Mouse (Mus musculus) large intestine, adult 2 months (tissue): Measurements from ENCODE around the gene Gm20388. TPM values are rescaled to one million over a fixed set of nuclear protein-coding genes. Genes with fewer than 3 reads are reported as not detected.

Experiments used
- DNase-seq: peaks from one replicate; pipeline ENCODE4 v3.0.0-alpha.2; 2012; ENCODE audit warnings: low read depth, low spot score
- WGBS: fragments of 180-500 bp; shearing (Covaris S2); methylation state at CpG from one replicate; pipeline ENCODE4 v1.1.7; 2018; 5-methylcytosine and 5-hydroxymethylcytosine counted together
- polyA plus RNA-seq: library from polyadenylated mRNA; depleted of rRNA; stranded (reverse); fragments of >200 nt; gene quantifications from 2 replicates; pipeline ENCODE4 v1.2.3, GENCODE M21; 2012

Gm20388 gene
- polyA plus RNA-seq, 1 experiment = 31.5 TPM

- 23% methylated on average over 8 of the region's 8 CpGs for WGBS
- no peak for DNase-seq
Measured at GRCm38 (mm10) chr8:123781256-123781655, 3870.6 kb downstream of the Gm20388 start.

DNA sequence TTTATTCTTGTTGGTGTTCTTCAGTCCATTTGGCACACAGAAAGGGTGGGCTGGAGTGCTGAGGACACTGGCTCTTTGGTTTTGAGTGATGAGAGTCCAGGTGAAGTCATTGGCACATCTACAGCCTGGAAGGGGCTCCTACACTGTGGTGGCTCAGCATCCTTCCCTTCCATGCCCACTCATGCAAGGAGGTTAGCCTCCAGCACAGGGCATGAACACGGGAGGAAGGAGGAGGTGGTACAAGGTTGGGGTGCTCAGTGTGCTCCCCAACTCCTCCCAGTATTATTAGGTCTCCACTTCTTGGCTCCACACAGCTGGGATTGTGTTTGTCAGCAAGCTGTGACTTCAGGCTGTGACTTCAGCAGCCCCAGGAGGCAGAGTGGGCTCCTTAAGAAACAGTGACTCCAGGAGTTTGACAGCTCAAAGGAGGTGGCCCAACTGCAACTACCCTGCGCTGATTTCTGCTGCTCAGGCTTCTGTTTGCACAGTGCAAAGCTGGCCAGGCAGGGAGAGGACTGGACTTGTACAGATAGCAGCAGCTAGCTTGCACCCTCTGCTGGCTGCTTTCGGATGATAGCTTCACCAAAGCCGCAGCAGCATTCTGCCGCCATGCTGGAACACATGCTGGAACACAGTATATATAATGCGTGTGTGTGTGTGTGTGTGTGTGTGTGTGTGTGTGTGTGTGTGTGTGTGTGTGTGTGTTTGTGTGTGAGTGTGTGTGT is 3873.0 kb downstream of the Gm20388 start:
- WGBS = 3% methylated on average over 6 of the region's 6 CpGs
- no peak for DNase-seq

GRCm38 (mm10) chr8:123786166-123786565 is 3875.5 kb downstream of the Gm20388 start:
- DNase-seq = no peak
- 55% methylated on average over 6 of the region's 6 CpGs for WGBS

GRCm38 (mm10) chr8:123786644-123787043 is 3876.0 kb downstream of the Gm20388 start:
- 81% methylated on average over 6 of the region's 6 CpGs for WGBS
- DNase-seq = no peak

- no peak for DNase-seq
- 19% methylated on average over 21 of the region's 21 CpGs for WGBS
Measured at GRCm38 (mm10) chr8:123787254-123787897, 3876.7 kb downstream of the Gm20388 start.

GRCm38 (mm10) chr8:123788416-123789170 is 3878.0 kb downstream of the Gm20388 start:
- WGBS = 30% methylated on average over 14 of the region's 14 CpGs
- no peak for DNase-seq

- DNase-seq = no peak
- WGBS = 74% methylated on average over 9 of the region's 9 CpGs
Measured at GRCm38 (mm10) chr8:123789461-123789860, 3878.8 kb downstream of the Gm20388 start.

DNA sequence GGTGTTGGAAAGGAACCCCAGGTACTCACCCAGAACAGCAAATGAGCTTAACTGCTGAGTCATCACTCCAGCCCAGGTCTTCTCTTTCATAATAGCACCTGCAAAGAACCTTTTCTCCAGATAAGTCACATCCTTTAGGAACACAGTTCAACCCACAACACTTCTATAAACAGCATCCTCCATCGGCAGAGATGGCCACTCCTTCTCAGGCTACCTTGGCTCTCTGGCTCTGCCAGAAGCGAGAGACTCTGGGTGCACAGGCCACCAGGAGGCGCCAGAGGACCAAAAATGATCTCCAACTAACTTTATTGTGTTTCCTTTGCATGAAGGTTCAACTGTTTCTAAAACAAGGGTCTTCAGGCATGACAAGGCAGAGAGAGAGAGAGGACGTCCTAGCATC is 3879.3 kb downstream of the Gm20388 start:
- WGBS = 0% methylated on average over 4 of the region's 4 CpGs
- DNase-seq = peak; percentile 71

DNA sequence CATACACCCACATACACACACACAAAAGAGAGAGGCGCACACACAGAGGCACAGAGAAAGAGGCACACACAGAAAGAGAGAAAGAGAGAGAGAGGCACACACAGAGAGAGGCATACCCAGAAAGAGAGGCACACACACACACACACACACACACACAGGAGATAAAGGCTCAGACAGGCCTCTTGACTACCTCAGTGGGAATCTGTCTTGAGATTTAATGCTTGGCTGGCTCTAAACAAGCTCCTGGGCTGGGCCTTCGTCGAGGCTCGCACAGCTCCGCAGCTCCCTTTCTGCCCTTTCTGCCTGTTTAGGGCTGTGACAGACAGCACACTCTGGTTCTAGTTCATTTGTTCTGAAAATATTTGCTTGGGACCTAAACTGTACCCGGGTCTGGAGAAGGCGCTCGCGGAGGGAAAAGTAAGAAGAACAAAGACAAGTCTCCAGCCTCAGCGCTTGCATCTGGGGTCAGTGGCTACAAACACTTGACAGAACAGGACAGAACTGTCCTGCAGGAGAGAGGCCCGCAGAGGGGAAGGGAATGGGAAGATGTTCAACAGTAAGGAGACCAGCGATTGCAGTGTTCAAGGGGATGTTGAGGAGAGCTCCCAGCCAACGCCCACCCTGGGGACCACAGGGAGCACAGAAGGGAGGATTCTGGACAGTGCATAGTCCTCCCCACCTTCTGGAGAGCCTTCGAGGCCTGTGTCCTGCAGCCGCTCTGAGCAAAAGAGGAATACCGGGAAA is 3880.6 kb downstream of the Gm20388 start:
- WGBS = 85% methylated on average over 16 of the region's 16 CpGs
- DNase-seq = no peak

- 91% methylated on average over 7 of the region's 7 CpGs for WGBS
- no peak for DNase-seq
Measured at GRCm38 (mm10) chr8:123791845-123792225, 3881.2 kb downstream of the Gm20388 start.

DNA sequence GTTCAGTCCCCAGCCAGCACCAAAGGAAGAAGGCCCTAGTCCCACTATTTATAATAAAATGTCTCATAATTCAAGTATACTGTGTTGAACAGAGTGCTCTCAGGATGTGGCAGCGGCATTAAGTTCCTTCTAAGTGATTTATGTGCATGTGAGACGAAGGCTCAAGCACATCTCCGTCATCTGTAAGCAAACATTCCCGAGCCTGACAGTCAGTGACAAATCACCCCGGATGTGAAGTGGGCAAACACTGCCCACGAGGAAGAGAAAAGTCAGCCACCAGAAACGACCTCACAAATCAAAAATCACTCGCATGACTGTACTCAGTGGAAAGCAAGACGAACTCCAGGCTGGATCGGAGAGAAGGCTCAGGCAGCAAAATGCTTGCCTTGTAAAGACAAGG is 3883.3 kb downstream of the Gm20388 start:
- WGBS = 33% methylated on average over 10 of the region's 10 CpGs
- DNase-seq = no peak

DNA sequence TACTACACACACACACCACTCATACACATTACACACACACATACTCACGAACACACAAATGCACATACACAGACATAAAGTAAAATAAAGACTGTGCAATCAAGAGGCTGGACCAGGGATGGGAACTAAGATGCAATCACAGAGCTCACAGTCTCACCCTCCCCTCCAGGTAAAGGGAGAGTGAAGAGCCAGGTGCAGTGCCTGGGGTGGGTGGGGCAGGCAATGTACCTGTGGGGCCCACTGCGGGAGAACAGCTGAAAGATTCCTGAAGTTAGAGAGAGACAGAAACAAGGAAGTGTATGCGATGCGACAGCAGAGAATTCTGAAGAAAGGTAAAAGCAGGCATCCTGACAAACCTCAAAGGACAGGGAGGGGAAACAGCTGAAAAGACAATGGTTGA is 3884.1 kb downstream of the Gm20388 start:
- 26% methylated on average over 4 of the region's 4 CpGs for WGBS
- DNase-seq = no peak

GRCm38 (mm10) chr8:123796758-123797157 is 3886.1 kb downstream of the Gm20388 start:
- DNase-seq = no peak
- WGBS = 21% methylated on average over 4 of the region's 4 CpGs

DNA sequence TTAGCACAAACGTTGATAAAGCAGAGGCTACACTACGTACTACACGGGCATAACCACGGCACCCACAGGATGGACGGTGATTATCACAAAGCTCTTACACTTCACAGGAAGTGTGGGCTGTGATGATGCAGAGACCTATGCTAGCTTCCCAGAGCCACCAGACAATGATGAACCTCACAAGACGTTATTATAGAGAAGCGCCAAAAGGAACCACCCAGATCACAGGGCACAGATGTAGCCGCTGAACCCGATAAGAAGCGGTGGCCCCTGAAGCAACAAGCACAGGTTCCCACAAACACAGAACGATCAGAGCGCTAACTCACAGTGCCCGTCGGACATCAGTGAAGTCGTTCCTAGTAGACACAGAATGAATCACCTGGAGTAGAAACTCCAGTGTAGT is 3887.3 kb downstream of the Gm20388 start:
- DNase-seq = no peak
- 88% methylated on average over 15 of the region's 15 CpGs for WGBS

GRCm38 (mm10) chr8:123799434-123799833 is 3888.8 kb downstream of the Gm20388 start:
- no peak for DNase-seq
- 34% methylated on average over 6 of the region's 6 CpGs for WGBS

DNA sequence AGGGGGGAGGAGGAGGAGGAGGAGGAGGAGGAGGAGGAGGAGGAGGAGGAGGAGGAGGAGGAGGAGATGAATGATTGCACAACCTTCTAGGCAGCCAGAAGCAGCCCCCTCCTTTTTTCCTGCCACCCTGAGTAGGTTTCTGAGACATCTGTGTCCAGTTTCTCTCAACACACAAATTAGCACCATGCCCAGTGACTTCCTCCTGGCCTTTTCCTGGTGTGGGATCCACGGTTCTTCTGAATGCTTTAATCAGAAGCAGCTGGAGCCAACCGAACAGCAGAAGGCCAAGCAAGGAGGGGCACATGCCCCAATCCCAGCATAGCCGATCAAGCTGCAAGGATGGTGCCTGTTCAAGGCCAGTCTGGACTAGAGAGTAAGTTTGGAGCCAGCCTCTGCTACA is 3889.2 kb downstream of the Gm20388 start:
- DNase-seq = no peak
- 31% methylated on average over 3 of the region's 3 CpGs for WGBS

DNA sequence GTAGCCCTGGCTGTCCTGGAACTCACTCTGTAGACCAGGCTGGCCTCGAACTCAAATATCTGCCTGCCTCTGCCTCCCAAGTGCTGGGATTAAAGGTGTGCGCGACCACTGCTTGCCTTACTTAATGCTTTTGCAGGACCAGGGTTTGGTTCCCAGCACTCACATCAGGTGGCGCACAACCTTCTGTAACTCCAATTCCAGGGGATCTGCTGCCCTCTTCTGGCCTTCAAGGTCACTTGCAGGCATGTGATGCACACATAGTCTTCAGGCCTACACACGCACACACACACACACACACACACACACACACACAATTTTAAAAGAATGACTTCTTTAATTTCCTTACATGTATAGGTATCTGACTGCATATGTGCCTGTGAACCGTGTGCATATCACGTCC is 3890.2 kb downstream of the Gm20388 start:
- 94% methylated on average over 7 of the region's 7 CpGs for WGBS
- no peak for DNase-seq

DNA sequence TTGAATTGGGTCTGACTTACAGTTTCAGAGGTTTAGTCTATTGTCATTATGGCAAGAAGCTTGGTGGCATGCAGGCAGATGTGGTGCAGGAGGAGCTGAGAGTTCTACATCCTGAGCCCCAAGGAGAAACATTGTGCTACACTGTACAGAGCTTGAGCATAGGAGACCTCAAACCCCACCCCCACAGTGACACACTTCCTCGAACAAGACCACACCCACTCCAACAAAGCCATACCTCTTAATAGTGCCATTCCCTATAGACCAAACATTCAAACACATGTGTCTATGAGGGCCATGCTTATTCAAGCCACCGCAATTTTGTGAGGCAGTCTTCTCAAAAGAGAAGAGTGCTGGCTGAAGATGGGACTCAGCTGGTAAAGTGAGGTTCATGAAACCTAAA is 3890.9 kb downstream of the Gm20388 start:
- WGBS = 63% methylated on average over 2 of the region's 2 CpGs
- DNase-seq = no peak

GRCm38 (mm10) chr8:123803639-123804038 is 3893.0 kb downstream of the Gm20388 start:
- no peak for DNase-seq
- WGBS = 55% methylated on average over 1 of the region's 1 CpGs

GRCm38 (mm10) chr8:123804586-123804985 is 3893.9 kb downstream of the Gm20388 start:
- WGBS = 72% methylated on average over 7 of the region's 7 CpGs
- no peak for DNase-seq
